ENCODE assay signal across 8 mouse cellular contexts in genomic region chr11:40690444-40691127, GRCm38 (mm10). TPM values are rescaled to one million over a fixed set of nuclear protein-coding genes. Genes with fewer than 3 reads are reported as not detected.
DNase-seq lines count a peak whose midpoint lies in the region; ATAC-seq and TF ChIP-seq lines count a peak whose summit lies in the region.

No protein-coding gene starts in this region.

- no peaks in the 10 kb centered on the region for H3K27me3 ChIP-seq in kidney, adult 2 months (replicated peaks; ENCODE audit: control insufficient read depth, insufficient read depth, low read length)
- no peaks in the 10 kb centered on the region for H3K27me3 ChIP-seq in G1E (ENCODE audit: insufficient read depth, low read length)
- no peaks in the 10 kb centered on the region for H3K27me3 ChIP-seq in liver, embryonic 11.5 days (replicated peaks; ENCODE audit: control insufficient read depth, insufficient read depth, low read length)

- peaks cover 8% of the 10 kb centered on the region for H3K4me1 ChIP-seq in kidney, adult 2 months (ENCODE audit: control insufficient read depth, insufficient read depth, low read length)
- peaks cover 34% of the 10 kb centered on the region for H3K4me1 ChIP-seq in G1E (ENCODE audit: insufficient read depth, low read depth, low read length)
- peaks cover 13% of the 10 kb centered on the region for H3K4me1 ChIP-seq in liver, embryonic 11.5 days (replicated peaks; ENCODE audit: control insufficient read depth, insufficient read depth, low read length)

- ATAC-seq in G1E (ENCODE audit: extremely low read depth, insufficient number of reproducible peaks, low FRiP score, poor library complexity, severe bottlenecking), result no peak
- no peak for ATAC-seq in liver, embryonic 11.5 days (replicated peaks; ENCODE audit: low FRiP score)

- no peaks in the 10 kb centered on the region for H3K9me3 ChIP-seq in G1E (replicated peaks)
- H3K9me3 ChIP-seq in liver, embryonic 11.5 days (ENCODE audit: control insufficient read depth, low read length), result no peaks in the 10 kb centered on the region

- H3K36me3 ChIP-seq in kidney, adult 2 months (ENCODE audit: control insufficient read depth, insufficient read depth, low read length), result peaks cover 5% of the 10 kb centered on the region
- peaks cover 46% of the 10 kb centered on the region for H3K36me3 ChIP-seq in G1E (replicated peaks)
- peaks cover 3% of the 10 kb centered on the region for H3K36me3 ChIP-seq in liver, embryonic 11.5 days (ENCODE audit: control insufficient read depth, insufficient read depth, low read length)

- H3K9ac ChIP-seq in liver, embryonic 11.5 days (ENCODE audit: low read depth, low read length), result no peak overlapping the region

- no peak for TF ChIP-seq CTCF in kidney, adult 2 months (conservative IDR thresholded peaks at IDR 0.05; ENCODE audit: insufficient read depth, insufficient read length, low read depth, low read length)
- TF ChIP-seq CTCF in G1E (IDR thresholded peaks at IDR 0.05; ENCODE audit: low read depth, low read length), result no peak

- TF ChIP-seq POLR2A in kidney, adult 2 months (IDR thresholded peaks at IDR 0.05; ENCODE audit: low read depth, low read length), result no peak

- no peak overlapping the region for H3K4me3 ChIP-seq in kidney, adult 2 months (ENCODE audit: insufficient read depth, low read depth, low read length)
- peak overlapping the region; percentile 94; the same call in 1 of the 2 replicates for H3K4me3 ChIP-seq in G1E (ENCODE audit: low read depth, low read length)
- H3K4me3 ChIP-seq in liver, embryonic 11.5 days (ENCODE audit: low read depth, low read length), result peak overlapping the region; percentile 89

- peak overlapping the region; percentile 99 for H3K4me2 ChIP-seq in liver, embryonic 11.5 days

- whole genome bisulfite sequencing in kidney, adult 2 months, result 14% methylated on average over 5 of the region's 5 CpGs
- WGBS in liver, embryonic 11.5 days, result 65% methylated on average over 5 of the region's 5 CpGs

- DNase-seq in kidney, adult 2 months, result peak; percentile 21
- DNase-seq in kidney, postnatal 10 days, result no peak
- no peak for DNase-seq in G1E (ENCODE audit: low spot score)
- DNase-seq in fibroblast of lung, adult 2 months (ENCODE audit: low read depth), result peak; percentile 26
- DNase-seq in liver, embryonic 11.5 days (ENCODE audit: low spot score), result no peak
- DNase-seq in thymus, postnatal 10 days (ENCODE audit: low spot score in 2 of 2), result no peak
- DNase-seq in layer of hippocampus, adult 9-11 months, result no peak
- no peak for DNase-seq in gastrocnemius, adult 18-20 months (ENCODE audit: low spot score)

- H3K27ac ChIP-seq in kidney, adult 2 months (ENCODE audit: insufficient read depth, low read depth, low read length), result no peak overlapping the region
- H3K27ac ChIP-seq in liver, embryonic 11.5 days (ENCODE audit: low read depth, low read length), result no peak overlapping the region

RNA-seq across cellular contexts. Expression of gene Mat2b, which starts 4.4 kb away (rescaled TPM):
- 51.7 and 57.2 TPM in 2 replicates for polyA plus RNA-seq in kidney, adult 2 months (2012; rRNA removed)
- total RNA-seq in G1E (2014; fragmentation: Nextera tagmentation) (55.2 and 61.8 TPM in 2 replicates), G1E (2017) (135 TPM in 2 replicates)
- polyA plus RNA-seq in G1E (2012), result 49.8 and 55.0 TPM in 2 replicates
- 94.2 and 105 TPM in 2 replicates for polyA plus RNA-seq in liver, embryonic 11.5 days (2014; fragmentation: Nextera tagmentation; extraction: Ambion mirVana)
- total RNA-seq in gastrocnemius, adult 18-20 months (2021), result 10 to 100 TPM; 55.7 to 57.3 TPM

RNA-seq across cellular contexts. Expression of gene Hmmr, which starts 42.6 kb away (rescaled TPM):
- polyA plus RNA-seq in kidney, adult 2 months (2012; rRNA removed), result 0.31 and 0.35 TPM in 2 replicates
- 186 and 202 TPM in 2 replicates for total RNA-seq in G1E (2014; fragmentation: Nextera tagmentation)
- total RNA-seq in G1E (2017), result 79.4 and 99.2 TPM in 2 replicates
- 2.1 and 2.8 TPM in 2 replicates for polyA plus RNA-seq in G1E (2012)
- 92.0 and 96.9 TPM in 2 replicates for polyA plus RNA-seq in liver, embryonic 11.5 days (2014; fragmentation: Nextera tagmentation; extraction: Ambion mirVana)
- total RNA-seq in gastrocnemius, adult 18-20 months (2021), result not detected

RNA-seq across cellular contexts. Expression of gene Nudcd2, which starts 42.9 kb away (rescaled TPM):
- 7.5 and 9.7 TPM in 2 replicates for polyA plus RNA-seq in kidney, adult 2 months (2012; rRNA removed)
- total RNA-seq in G1E (2014; fragmentation: Nextera tagmentation) (129 and 133 TPM in 2 replicates), G1E (2017) (183 and 211 TPM in 2 replicates)
- polyA plus RNA-seq in G1E (2012), result 54.0 and 55.1 TPM in 2 replicates
- polyA plus RNA-seq in liver, embryonic 11.5 days (2014; fragmentation: Nextera tagmentation; extraction: Ambion mirVana), result 191 and 202 TPM in 2 replicates
- 10 to 100 TPM; 10.1 to 13.4 TPM for total RNA-seq in gastrocnemius, adult 18-20 months (2021)

Comparison
In these comparisons a context has a peak if more than half of its experiments do, and no peak if none do; other contexts are left out.
1. DNase-seq: peak in kidney, adult 2 months (single experiment) and fibroblast of lung, adult 2 months (single experiment); none in kidney, postnatal 10 days (single experiment), G1E (single experiment), liver, embryonic 11.5 days (single experiment), thymus, postnatal 10 days (0 of 2), layer of hippocampus, adult 9-11 months (single experiment) and gastrocnemius, adult 18-20 months (single experiment).
2. RNA of gene Hmmr, which starts 42.6 kb away (polyA plus RNA-seq): 92.0 to 96.9 TPM in liver, embryonic 11.5 days; 2.1 to 2.8 TPM in G1E and 0.31 to 0.35 TPM in kidney, adult 2 months; every median in the first group is over 10 times any median in the second.